Mouse (Mus musculus): Measurements from ENCODE around the gene Lgr4. TPM values are rescaled to one million over a fixed set of nuclear protein-coding genes. Genes with fewer than 3 reads are reported as not detected.

Gene Lgr4
- total and polyA plus RNA-seq, 3 experiments: 4.3 to 4.5 TPM; not detected in 1

DNA sequence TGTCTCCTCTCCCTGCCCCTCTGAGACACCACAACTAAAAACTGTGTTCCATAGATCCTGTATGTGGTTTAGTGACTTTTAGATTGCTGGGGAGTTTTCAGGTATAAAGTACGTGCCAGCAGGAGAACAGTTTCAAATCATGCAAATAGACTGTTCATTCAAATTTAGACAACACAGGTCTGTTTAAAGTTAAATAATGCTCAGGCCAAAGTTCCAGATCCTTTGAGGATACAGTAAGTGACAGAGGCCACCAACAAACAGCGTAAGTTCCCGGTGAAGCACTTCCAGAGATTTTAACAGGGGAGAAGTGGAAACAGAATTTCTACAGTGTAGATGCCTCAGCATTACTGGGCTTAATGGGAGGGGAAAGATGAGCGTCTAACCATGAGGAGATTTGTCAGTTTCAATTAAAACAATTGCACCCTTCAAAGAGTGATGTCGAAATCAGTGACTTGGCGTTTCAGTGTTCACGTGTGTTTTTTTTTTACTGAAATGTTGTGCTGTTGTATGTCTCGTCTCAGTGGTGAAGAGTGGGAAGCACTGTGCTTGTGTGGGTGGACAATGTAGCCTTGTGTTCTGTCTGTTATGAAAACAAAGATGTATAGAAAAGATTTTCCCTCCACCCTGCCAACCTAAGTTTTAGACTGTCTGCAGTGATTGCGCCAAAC is 48.4 kb downstream of the Lgr4 start (continued):
- TF ChIP-seq POLR2AphosphoS5 (IDR thresholded peaks at IDR 0.05; ENCODE audit: borderline replicate concordance, low read depth, low read length): no peak
- TF ChIP-seq POLR2A (IDR thresholded peaks at IDR 0.05; ENCODE audit: control insufficient read depth in 1 of 2, insufficient read depth in 1 of 2, low read depth in 1 of 2, low read length in 2 of 2, poor library complexity in 1 of 2): no peak

DNA sequence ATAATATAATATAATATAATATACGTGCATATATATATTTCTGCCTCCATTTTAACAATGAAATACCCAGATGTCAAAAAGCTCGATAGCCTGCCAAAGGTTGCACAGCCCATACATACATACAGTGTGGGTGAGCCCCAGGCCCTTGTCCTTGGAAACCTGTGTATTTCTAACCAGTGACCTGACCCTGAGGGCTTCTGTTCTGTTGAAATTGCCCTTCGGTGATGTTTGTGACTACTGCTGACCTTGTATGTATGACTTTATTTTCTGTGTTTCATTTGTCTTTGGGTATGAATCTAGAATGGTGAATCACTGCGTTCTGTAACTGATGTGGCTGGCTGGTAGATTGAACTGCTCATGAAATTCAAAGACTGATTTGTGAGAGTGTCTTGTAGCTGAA is 49.4 kb downstream of the Lgr4 start:
- no peak for TF ChIP-seq USF2 (IDR thresholded peaks at IDR 0.05; ENCODE audit: borderline replicate concordance in 1 of 2, insufficient read depth in 1 of 2, low read depth in 1 of 2, low read length in 2 of 2)
- no peak for TF ChIP-seq GATA1 (IDR thresholded peaks at IDR 0.05; ENCODE audit: low read depth, low read length)
- TF ChIP-seq ZNF384 (IDR thresholded peaks at IDR 0.05; ENCODE audit: low read depth, low read length): no peak
- TF ChIP-seq NRF1 (IDR thresholded peaks at IDR 0.05; ENCODE audit: insufficient read depth, low read depth, low read length, poor library complexity, severe bottlenecking): no peak
- TF ChIP-seq HCFC1 (IDR thresholded peaks at IDR 0.05; ENCODE audit: low read depth, low read length): no peak
- TF ChIP-seq RCOR1 (IDR thresholded peaks at IDR 0.05; ENCODE audit: low read depth, low read length): no peak
- no peak for TF ChIP-seq ZKSCAN1 (IDR thresholded peaks at IDR 0.05; ENCODE audit: low read depth, low read length)
- TF ChIP-seq ZMIZ1 (IDR thresholded peaks at IDR 0.05; ENCODE audit: low read depth, low read length): no peak
- no peaks in the 10 kb centered on the region for H3K4me1 ChIP-seq (ENCODE audit: control insufficient read depth in 1 of 2, insufficient read depth in 2 of 2, low read length in 2 of 2)
- no peak overlapping the region for H3K9ac ChIP-seq (ENCODE audit: control insufficient read depth, low read depth, low read length, poor library complexity, severe bottlenecking)
- H3K27ac ChIP-seq (ENCODE audit: control insufficient read depth, low read depth, low read length): no peak overlapping the region
- H3K79me2 ChIP-seq (ENCODE audit: control insufficient read depth, insufficient read depth, low read length, poor library complexity): no peaks in the 10 kb centered on the region; the same call in 1 of the 2 replicates
- no peaks in the 10 kb centered on the region for H3K9me3 ChIP-seq (replicated peaks; ENCODE audit: insufficient read depth, low read length)
- H3K4me3 ChIP-seq (ENCODE audit: control insufficient read depth in 1 of 2, insufficient read depth in 1 of 2, low read depth in 2 of 2, low read length in 2 of 2): no peak overlapping the region
- H3K36me3 ChIP-seq (ENCODE audit: control insufficient read depth in 1 of 2, insufficient read depth in 2 of 2, low read length in 2 of 2): no peaks in the 10 kb centered on the region
- DNase-seq (ENCODE audit: low read depth, low spot score): no peak
- no peaks in the 10 kb centered on the region for H3K27me3 ChIP-seq (ENCODE audit: control insufficient read depth in 1 of 2, insufficient read depth in 2 of 2, low read length in 2 of 2)

DNA sequence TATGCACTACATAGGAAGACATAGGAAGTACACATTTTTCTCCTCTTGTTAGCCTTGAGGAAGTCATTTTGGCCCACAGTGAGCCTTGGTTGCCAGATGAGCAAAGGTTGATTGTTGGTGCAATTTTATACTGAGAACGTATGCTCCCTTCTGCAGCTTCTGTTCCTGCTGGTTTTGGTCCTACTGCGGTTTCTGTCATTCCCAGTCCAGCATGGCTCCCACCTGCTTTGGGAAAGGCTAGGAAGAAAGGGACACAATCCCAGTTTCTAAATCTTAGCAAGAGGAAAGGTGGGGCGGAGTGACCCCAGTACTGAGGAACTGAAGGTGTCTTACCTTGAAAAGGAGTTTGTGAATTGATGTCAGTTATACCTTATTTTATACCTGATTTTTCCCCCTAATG is 51.9 kb downstream of the Lgr4 start:
- H3K9ac ChIP-seq (ENCODE audit: control insufficient read depth, low read depth, low read length, poor library complexity, severe bottlenecking): no peak overlapping the region
- H3K36me3 ChIP-seq (ENCODE audit: control insufficient read depth in 1 of 2, insufficient read depth in 2 of 2, low read length in 2 of 2): no peaks in the 10 kb centered on the region
- TF ChIP-seq MAFK (IDR thresholded peaks at IDR 0.05; ENCODE audit: borderline replicate concordance, low read depth, low read length) (no peak), SIN3A (IDR thresholded peaks at IDR 0.05; ENCODE audit: low read length) (no peak), KAT2A (conservative IDR thresholded peaks at IDR 0.05; ENCODE audit: low read depth, low read length) (no peak), ZMIZ1 (IDR thresholded peaks at IDR 0.05; ENCODE audit: low read depth, low read length) (no peak), SMC3 (IDR thresholded peaks at IDR 0.05; ENCODE audit: low read depth, low read length) (no peak), TBP (IDR thresholded peaks at IDR 0.05; ENCODE audit: low read depth, low read length) (no peak), MAX (IDR thresholded peaks at IDR 0.05; ENCODE audit: low read length) (no peak), ZNF384 (IDR thresholded peaks at IDR 0.05; ENCODE audit: low read depth, low read length) (no peak), RCOR1 (IDR thresholded peaks at IDR 0.05; ENCODE audit: low read depth, low read length) (no peak), NELFE (IDR thresholded peaks at IDR 0.05; ENCODE audit: low read depth, low read length) (no peak), HCFC1 (IDR thresholded peaks at IDR 0.05; ENCODE audit: low read depth, low read length) (no peak), MXI1 (IDR thresholded peaks at IDR 0.05; ENCODE audit: low read depth, low read length) (no peak), TAL1 (IDR thresholded peaks at IDR 0.05; ENCODE audit: low read length) (no peak), POLR2A (IDR thresholded peaks at IDR 0.05; ENCODE audit: control insufficient read depth in 1 of 2, insufficient read depth in 1 of 2, low read depth in 1 of 2, low read length in 2 of 2, poor library complexity in 1 of 2) (no peak), MYB (IDR thresholded peaks at IDR 0.05; ENCODE audit: low read depth, low read length) (no peak), POLR2AphosphoS2 (IDR thresholded peaks at IDR 0.05; ENCODE audit: low read length) (no peak)
- no peaks in the 10 kb centered on the region; the same call in 1 of the 2 replicates for H3K79me2 ChIP-seq (ENCODE audit: control insufficient read depth, insufficient read depth, low read length, poor library complexity)
- H3K27ac ChIP-seq (ENCODE audit: control insufficient read depth, low read depth, low read length): no peak overlapping the region
- H3K27me3 ChIP-seq (ENCODE audit: control insufficient read depth in 1 of 2, insufficient read depth in 2 of 2, low read length in 2 of 2): no peaks in the 10 kb centered on the region
- H3K4me1 ChIP-seq (ENCODE audit: control insufficient read depth in 1 of 2, insufficient read depth in 2 of 2, low read length in 2 of 2): no peaks in the 10 kb centered on the region
- no peaks in the 10 kb centered on the region for H3K9me3 ChIP-seq (replicated peaks; ENCODE audit: insufficient read depth, low read length)
- no peak overlapping the region for H3K4me3 ChIP-seq (ENCODE audit: control insufficient read depth in 1 of 2, insufficient read depth in 1 of 2, low read depth in 2 of 2, low read length in 2 of 2)
- no peak for DNase-seq (ENCODE audit: low read depth, low spot score)

Data from MEL (cell line).